Mouse (Mus musculus) adrenal gland, postnatal 14 days (tissue): Measurements from ENCODE around the gene Myo16. TPM values are rescaled to one million over a fixed set of nuclear protein-coding genes. Genes with fewer than 3 reads are reported as not detected.
A peak's percentile ranks its signal among the peaks of the same experiment; 100 is the strongest.

Experiments used
- DNase-seq: peaks from one replicate; pipeline ENCODE4 v3.0.0; 2021; ENCODE audit warnings: mixed read lengths
- total RNA-seq: library from RNA; stranded (reverse); gene quantifications from 2 replicates; pipeline ENCODE4 v1.2.3, GENCODE M21; 2021

The Myo16 gene
- total RNA-seq, 1 experiment from 2014 or later = not detected

- DNase-seq = no peak
These were observed 404.2 kb downstream of the Myo16 start for GRCm38 (mm10) chr8:10557961-10558360.

DNA sequence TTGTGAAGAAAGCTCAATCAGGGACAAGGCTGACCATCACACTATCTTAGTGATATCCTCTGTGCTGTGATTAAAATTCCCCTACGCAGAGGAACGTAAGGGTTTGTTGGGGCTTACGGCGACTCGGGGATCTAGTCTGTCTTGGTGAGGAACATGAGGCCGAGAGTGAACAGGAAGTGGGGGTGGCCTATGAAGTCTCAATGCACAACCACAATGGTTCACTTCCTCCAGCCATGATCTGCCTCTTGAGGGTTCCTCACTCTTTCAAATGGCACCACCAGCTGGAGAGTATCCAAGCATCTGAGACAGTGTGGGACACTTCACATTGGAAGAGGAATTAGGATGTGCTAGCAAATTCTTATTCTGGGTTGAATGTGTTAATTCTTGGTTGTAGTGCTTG lies 405.8 kb downstream of the Myo16 start:
- no peak for DNase-seq

GRCm38 (mm10) chr8:10561616-10562015 lies 407.9 kb downstream of the Myo16 start:
- DNase-seq = no peak

GRCm38 (mm10) chr8:10562046-10562445 lies 408.3 kb downstream of the Myo16 start:
- DNase-seq = no peak

GRCm38 (mm10) chr8:10562636-10563035 lies 408.9 kb downstream of the Myo16 start:
- no peak for DNase-seq

DNA sequence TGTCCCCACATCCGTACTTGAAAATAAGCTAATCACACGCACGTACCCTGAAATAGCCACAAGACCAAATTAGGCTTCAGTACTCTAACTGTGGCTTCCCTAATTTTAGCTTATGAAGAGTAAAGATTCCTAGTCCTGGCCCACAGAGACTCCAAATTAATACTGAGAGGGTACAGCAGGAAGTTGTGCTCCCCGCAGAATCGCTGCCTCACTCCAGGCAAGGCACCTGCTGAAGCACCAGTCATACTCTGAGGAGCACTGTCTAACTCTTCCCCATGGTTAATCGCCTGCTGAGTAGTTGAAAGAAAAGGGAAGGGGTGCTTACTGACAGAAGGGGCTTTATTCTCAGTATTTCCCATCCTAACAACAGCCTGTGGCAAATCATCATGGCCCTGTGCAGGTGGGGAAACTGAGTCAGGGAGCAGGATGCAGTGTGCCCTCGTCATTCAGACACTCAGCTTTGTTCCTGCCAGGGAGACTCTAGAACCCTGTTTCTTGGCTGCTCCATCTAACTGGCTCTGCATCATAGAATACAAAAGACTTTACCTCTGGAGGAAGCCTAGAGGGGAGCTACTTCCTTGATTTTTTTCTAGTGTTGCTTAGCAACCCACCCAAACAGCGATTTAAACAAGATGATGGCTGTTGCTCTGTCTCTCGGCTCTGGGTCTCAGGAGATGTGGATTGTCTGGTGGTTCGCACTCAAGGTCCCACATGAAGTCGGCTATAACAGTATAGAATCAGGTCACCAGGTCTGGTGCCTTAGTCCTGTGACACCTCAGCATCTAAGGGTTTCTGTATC lies 411.7 kb downstream of the Myo16 start:
- DNase-seq = no peak

DNA sequence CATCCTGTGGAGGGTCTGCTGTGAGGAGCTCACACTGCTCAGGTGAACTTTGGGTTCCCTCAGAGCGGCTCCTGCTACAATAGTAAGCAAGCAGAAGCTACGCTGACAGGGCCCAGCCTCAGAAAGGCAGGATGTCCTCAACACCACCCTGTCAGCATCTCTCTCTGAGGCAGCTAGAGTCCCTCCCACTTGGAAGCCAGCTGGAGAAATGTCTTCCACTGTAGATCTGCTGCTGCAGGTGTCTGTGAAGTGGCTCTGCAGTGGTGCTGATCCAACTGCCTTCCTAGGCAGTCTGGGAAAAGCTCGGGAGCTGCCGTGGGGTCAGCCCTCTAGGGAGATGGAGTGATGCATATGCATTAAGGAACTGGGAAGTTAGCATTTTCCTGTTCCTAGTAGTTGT lies 414.7 kb downstream of the Myo16 start:
- DNase-seq = no peak

GRCm38 (mm10) chr8:10574096-10574495 lies 420.4 kb downstream of the Myo16 start:
- DNase-seq = peak; percentile 89

GRCm38 (mm10) chr8:10575244-10575643 lies 421.5 kb downstream of the Myo16 start:
- DNase-seq = no peak

DNA sequence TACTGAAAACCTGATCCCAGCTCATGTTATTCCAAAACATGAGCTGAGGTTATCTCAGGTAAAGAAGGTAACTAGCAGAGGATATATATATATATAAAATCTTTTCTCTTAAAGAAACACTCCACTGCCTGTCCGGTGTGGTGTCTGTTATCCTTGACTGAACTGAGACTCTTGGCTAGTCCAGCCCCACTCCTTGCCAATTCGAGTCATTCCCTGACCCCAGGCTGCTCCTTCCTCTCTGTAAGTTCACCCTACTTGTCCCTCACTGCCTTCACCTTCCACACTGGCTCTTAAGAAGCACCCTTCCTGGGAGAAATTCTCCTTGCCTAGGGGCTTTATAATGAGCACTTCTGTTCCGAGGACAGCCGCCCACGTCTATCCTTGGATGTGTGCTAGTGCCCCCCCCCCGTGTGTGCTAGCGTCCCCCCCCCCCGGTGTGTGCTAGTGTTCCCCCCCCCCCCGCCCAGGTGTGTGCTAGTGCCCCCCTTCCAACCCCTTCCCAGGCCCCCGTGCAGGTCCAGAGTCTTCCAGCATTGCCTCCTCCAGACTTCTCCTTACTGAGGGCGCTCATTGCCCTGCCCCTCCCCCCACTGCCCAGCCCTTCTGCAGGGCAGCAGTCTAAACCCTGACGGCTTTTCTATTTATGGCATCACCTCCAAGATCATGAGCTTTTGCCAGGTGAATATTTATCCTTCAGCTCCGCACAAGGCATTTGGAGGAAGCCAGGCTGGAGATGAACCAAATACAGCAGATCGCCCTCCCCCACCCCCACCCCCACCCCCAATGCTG lies 433.4 kb downstream of the Myo16 start:
- peak; percentile 59 for DNase-seq

- no peak for DNase-seq
These were observed 435.8 kb downstream of the Myo16 start for GRCm38 (mm10) chr8:10589422-10589933.

- no peak for DNase-seq
These were observed 439.2 kb downstream of the Myo16 start for GRCm38 (mm10) chr8:10592917-10593316.

GRCm38 (mm10) chr8:10596353-10596752 lies 442.6 kb downstream of the Myo16 start:
- DNase-seq = no peak

GRCm38 (mm10) chr8:10597595-10597994 lies 443.9 kb downstream of the Myo16 start:
- DNase-seq = no peak

- DNase-seq = no peak
These were observed 445.2 kb downstream of the Myo16 start for GRCm38 (mm10) chr8:10598889-10599288.

GRCm38 (mm10) chr8:10606028-10606815 lies 452.5 kb downstream of the Myo16 start:
- DNase-seq = peak; percentile 11

GRCm38 (mm10) chr8:10606816-10607209 lies 453.1 kb downstream of the Myo16 start:
- no peak for DNase-seq

- peak; percentile 9 for DNase-seq
These were observed 457.9 kb downstream of the Myo16 start for GRCm38 (mm10) chr8:10611636-10612035.

- DNase-seq = no peak
These were observed 459.7 kb downstream of the Myo16 start for GRCm38 (mm10) chr8:10613371-10613770.

DNA sequence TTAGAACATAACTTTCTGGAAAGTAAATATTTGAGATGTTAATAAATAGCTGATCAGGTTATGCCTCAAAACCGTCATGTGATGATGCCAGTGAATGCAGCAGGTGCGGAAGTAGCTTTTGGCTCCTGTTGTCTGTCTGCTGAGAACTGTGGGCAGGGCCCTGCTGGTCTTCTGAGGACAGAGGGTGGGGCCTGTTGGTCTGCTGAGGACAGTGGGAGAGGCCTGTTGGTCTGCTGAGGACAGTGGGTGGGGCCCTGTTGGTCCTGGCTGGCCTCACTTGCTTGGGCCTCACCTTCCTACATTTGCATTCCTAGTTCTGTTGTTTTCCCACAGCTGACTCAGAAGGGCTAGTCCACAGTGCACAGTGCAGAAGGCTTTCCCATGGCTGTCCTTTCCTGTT lies 466.0 kb downstream of the Myo16 start:
- DNase-seq = no peak

DNA sequence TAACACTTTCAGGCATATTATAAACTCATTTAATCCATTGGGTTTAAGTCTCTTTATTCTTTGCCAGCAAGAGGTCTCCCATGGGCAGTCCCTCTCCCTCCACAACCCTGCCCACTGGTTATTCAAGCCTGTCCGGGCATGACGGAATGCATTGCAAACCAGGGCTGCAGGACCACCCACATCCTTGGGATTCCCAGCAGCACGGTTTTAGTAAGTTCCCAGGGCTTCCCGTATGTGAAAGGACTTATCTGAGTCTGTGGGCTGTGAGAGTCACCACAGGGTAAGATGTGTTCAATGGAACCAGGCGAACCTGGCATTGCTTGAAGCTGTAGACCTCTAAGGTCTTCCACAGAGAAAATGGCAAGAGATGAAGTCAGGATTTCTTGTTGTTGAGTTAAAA lies 471.6 kb downstream of the Myo16 start:
- no peak for DNase-seq

DNA sequence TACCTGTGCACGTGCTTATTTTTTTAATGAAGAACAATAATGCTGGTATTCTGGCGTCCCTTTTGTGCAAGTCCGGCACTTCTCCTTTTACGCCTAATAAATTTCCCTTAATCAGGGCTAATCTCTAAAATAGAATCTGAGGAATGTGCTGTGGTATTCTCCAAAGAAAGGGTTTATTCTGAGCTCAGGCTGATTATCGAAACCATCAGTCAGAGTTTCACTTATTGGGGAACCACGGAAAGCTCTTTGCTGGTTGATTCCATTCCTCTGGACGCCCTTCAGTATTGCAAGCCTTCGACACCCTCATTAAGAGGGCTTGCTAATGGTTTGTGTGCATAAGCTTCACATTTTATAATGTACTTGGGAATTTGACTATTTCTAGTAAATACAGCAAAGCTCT lies 475.0 kb downstream of the Myo16 start:
- DNase-seq = no peak

GRCm38 (mm10) chr8:10629862-10630261 lies 476.2 kb downstream of the Myo16 start:
- DNase-seq = no peak
